Mouse (Mus musculus) thymus, postnatal 25 days (tissue): ENCODE measurements around the gene Gosr2.

Source experiments
- DNase-seq: peaks from one replicate; pipeline ENCODE4 v3.0.0; 2022

The Gosr2 gene

GRCm38 (mm10) chr11:103688271-103688979 lies 9.3 kb downstream of the Gosr2 start:
- DNase-seq, result no peak

DNA sequence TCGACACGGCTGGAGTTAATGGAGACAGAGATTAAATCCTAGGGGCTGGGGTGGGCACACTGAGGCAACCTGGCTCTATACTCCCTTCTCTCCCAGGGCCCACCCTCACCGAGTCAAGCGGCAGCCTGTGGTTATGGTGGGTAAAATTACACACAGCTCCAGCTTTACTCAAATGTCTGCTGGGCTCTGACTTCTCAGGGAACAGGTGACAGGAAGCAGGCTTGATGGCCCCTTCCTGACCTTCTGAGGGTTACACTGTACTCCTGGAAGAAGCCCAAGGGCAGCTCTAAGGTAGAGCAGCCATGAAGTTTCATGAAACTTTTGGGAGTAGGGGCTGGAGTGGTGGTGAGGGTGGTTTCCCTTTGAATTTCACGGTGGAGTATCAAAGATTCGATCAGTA lies 11.0 kb downstream of the Gosr2 start:
- no peak for DNase-seq

GRCm38 (mm10) chr11:103685261-103685736 lies 12.4 kb downstream of the Gosr2 start:
- DNase-seq, result no peak

- DNase-seq, result no peak
These were observed 13.9 kb downstream of the Gosr2 start for GRCm38 (mm10) chr11:103683667-103684334.

DNA sequence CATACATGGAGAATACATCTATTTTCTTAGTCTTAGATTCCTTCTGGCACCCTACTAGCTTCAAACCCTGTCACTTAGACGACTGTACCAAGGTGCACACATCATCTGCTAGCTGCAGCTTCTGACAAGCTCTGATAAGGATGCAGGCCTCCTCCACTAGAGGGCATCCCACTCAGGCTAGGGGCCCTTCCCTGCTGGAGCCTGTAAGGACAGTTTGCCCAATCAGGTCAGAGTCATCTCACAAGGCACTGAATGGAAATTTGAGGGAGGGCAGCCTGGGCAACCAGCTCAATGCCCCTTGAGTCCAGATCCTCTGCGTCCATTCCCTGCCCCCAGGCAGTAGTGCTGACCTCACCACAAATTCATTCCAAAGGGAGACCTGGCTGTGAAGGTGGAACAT lies 20.7 kb downstream of the Gosr2 start:
- DNase-seq, result peak; percentile 42

DNA sequence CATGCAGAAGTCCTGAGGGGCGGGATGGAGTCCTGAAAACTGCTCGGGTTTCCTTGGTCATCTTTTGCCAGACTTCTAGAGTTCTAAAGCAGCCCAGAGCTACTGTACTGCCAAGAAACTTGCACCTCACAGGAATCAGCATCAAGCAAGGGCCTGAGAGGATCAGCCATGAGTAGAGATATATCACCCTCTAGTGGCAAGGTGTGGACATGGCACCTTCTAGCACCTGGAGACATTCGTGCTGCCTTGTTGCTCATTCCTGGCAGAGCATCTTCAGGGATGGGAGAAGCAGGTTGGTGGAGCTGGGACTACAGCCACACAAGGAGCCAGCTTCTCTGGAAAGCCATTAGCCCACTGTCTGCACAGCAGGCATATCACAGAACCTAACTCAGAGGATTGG lies 22.1 kb downstream of the Gosr2 start:
- DNase-seq, result peak; percentile 53

- no peak for DNase-seq
These were observed 30.7 kb downstream of the Gosr2 start for GRCm38 (mm10) chr11:103666907-103667426.

DNA sequence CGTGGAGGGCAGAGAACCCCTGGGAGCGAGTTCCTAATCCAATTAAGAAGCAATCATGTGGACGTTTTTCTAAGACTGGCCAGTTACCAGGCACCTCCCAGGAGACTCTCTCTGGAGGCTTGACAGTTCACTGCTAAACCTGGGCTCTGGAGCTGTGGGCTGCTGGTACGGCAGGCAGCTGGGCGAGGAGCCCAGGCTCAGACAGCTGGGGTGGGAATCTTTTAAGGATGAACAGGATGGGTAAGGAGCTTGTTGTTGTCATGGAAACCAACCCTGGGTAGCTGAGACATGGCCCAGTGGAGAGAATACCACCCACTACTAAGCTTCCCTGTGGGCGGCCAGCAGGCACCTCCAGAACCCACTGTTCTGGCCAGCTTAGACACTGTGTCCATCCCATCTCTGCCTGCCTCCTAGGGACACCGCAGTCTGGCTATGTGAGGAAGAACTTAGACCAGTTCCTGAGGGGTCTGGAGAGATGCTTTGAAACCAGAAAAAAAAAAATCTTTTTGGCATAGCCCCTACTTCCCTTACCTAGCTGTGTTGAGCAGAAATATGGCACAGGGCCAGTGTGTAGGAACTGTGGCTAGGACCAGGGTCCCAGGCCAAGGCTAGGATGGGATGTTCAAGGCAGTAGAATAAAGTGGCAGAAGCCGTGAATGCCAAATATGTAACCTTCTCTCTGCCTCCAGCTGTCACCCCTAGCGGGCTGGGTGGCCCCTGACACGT lies 31.4 kb downstream of the Gosr2 start:
- no peak for DNase-seq

GRCm38 (mm10) chr11:103665695-103666094 lies 32.0 kb downstream of the Gosr2 start:
- DNase-seq, result no peak

- no peak for DNase-seq
These were observed 34.6 kb downstream of the Gosr2 start for GRCm38 (mm10) chr11:103663119-103663518.

DNA sequence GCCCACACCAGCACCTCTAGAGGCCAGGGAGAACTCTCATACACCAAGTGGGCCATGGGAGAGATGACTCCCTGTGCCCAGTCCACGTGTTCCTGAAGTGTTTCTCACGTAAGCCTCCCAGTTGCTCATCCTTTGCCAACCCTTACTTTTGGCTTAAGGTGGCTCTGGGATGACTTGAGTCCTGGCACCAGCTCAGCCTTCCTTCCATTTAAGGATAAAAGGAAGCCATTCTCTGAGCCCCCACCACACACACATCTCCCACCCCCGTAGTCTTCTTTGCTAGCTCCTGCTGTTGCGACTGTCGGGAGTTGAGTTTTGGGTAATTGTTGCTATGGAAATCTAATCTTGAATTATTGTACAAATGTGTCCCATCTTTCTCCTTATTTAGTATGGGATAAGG lies 35.2 kb downstream of the Gosr2 start:
- DNase-seq, result no peak

DNA sequence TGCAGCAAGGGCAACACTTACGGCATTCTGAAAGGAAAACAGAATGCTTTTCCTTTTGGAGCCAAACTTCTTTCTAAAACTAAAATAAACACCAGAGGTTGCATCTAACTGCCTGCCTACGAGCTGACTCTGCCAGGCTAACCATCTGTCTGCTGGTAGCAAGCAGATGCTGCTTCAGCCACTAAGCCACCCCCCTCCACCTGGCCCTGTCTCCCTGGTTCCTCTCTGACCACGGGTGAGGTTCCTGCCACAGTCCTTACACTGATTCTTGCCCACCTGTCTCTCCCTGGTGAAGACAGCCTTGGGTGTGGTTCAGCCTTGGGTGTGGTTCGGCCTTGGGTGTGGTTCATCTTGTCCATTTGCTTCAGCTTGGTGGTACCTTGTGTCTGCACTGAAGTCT lies 35.8 kb downstream of the Gosr2 start:
- no peak for DNase-seq

DNA sequence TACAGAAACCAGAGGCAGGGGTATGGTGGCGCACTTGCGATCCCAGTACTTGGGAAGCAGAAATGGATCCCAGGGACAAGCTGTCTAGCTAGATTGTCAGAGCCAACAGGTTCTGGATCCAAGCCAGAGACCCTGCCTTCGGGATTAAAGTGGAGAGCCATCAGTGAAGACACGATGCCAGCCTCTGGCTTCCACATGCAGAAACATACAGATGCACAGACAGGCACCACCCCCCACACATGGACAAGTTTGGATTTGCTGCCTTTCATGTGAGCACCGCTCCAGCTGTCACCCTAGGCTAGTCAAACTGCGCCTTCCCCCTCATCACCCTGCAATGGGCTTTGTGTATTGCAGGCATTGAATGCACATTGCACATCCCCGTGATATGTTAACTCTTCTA lies 39.5 kb downstream of the Gosr2 start:
- DNase-seq, result no peak

DNA sequence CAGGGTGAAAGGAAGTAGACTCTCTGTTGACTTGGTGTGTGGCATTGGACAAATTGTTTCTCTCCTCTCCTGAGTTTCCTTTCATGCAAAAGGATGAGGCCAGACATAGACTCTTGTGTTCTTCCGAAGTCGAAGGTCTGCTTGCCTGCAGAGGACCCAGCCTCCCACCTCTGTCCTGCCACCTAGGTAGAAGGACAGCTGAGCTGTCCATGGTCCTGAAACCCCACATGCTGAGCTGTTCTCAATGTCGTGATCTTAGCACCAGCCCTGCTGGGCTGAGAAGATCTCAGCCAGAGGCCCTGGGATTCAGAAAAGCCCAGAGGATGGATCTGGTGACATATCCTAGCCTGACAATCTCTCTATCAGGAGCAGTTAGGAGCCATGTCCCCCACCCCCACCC lies 41.2 kb downstream of the Gosr2 start:
- DNase-seq, result peak; percentile 22

DNA sequence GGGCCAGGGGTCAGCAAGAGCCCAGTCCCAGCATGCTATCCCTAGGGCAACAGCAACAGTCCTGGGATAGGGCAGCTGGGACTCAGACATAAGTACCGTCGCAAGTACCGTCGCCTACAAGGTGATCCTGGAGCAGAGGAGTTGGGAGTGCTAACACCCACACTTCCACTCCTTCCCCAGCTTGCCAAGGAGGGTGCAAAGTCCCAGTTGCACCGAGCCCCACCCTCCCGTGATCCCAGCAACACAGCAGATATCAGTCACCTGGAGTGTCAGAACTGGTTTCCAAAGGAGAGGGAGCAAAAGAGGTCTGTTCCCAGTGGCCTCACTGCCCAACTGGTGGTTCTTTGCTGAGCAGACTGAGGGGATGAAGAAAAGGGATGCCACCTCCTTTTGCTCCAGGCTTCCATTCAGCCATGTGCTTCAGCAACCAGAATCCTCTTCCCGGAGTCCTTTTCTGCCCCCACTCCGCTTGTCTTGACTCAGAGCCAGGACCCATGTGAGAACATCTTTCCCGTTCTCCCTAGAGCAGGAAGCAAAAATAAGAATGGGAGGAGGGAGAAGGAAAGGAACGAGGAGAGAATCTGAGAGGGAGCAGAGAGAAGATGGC lies 44.2 kb downstream of the Gosr2 start:
- no peak for DNase-seq

- no peak for DNase-seq
These were observed 46.3 kb downstream of the Gosr2 start for GRCm38 (mm10) chr11:103651426-103651825.

DNA sequence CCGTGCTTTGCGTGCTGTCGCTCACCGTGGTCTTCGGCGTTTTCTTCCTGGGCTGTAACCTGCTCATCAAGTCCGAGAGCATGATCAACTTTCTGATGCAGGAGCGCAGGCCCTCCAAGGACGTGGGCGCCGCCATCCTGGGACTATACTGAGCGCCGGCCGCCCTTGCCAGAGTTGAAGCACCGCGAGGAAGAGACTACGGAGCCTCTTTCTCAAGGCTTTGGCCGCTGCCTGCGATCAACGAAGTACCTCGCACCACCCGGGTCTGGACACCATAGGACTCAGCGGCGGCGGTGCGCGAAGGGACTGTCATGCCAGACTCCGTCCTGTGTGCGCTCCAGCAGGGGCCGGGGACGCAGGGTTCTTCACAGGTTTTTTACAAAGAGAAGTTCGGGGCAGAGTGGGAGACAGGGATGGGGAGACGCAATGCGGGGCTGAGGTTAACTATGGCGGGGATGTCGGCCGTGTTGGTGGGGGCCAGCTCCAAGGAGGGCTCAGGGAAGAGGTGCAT lies 47.7 kb downstream of the Gosr2 start:
- no peak for DNase-seq

- no peak for DNase-seq
These were observed 48.3 kb downstream of the Gosr2 start, which contains the start of gene Rprml for GRCm38 (mm10) chr11:103649301-103649982. TSS of gene Rprml (plus strand) at chr11:103649570.

DNA sequence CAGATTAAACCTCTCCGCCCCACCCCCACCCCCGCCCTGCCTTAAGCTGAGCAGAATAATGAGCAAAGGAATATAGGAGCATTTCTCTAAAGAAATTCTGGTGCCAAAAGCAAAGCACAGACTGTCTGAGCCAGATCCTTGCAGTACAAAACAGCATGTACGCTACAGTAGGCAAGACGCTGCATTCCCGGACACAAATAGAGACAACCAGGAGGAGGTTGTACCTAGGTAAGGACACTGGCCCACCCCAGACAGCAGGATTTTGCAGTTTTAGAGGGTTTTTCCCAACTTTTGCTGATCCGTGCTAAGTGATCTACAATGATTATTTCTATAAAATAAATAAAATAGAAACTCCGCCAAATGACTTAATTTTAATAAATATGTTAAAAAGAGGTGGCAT lies 49.0 kb downstream of the Gosr2 start:
- no peak for DNase-seq

DNA sequence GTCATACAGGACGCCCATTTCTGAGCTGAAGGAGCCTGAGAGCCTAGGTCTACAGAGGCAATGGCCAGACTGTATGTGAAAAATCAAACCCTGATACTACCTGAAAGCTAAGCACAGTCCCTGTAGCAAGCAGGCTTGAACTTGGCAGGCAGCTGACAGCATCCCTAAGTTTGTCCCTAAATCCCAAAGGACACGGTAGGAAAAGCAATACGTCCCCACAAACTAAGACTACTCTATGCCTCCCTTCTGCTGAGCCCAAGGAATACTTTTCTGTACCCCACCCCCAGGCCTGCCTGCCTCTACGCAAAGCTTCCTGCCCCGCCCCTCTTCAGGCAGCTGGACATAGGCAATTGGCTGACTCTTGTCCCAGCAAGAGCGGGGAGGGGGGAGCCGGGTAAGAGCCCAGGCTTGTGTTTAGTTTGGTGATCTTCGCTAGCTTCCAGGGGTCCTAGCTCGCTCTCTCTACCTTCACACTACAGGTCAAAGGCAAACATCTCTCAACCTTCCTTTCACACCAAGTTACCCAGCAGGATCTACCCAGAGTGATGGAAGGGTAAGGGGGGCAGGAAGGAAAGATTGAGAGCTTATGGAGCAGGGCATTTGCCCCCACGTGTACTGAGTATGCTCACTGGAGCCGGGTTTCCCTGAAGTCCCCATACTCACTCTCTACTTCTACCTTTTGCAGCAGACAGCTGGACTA lies 49.6 kb downstream of the Gosr2 start:
- DNase-seq, result no peak

- DNase-seq, result no peak
These were observed 51.4 kb downstream of the Gosr2 start for GRCm38 (mm10) chr11:103646301-103646700.

- no peak for DNase-seq
These were observed 52.0 kb downstream of the Gosr2 start for GRCm38 (mm10) chr11:103645731-103646130.
